ENCODE assay signal across 22 mouse cellular contexts in genomic region chr1:64496803-64497202, GRCm38 (mm10). TPM values are rescaled to one million over a fixed set of nuclear protein-coding genes. Genes with fewer than 3 reads are reported as not detected.
A peak's percentile ranks its signal among the peaks of the same experiment; 100 is the strongest.
DNase-seq lines count a peak whose midpoint lies in the region; ATAC-seq and TF ChIP-seq lines count a peak whose summit lies in the region.
"Had no signal": no experiment of that assay in that cellular context is flagged by ENCODE, and none has a peak within 500 bp of the region (broad histone marks: within the 10 kb centered on the region; RNA-seq: fewer than 3 reads in every experiment).

No protein-coding gene starts in this region.

- no peak for ATAC-seq in liver, postnatal 0 days
- 0 out of 2 replicates have a peak, but pooled peaks have one; percentile 31 for ATAC-seq in liver, embryonic 11.5 days (replicated peaks; ENCODE audit: low FRiP score)
- ATAC-seq in liver, embryonic 12.5 days, result peak; percentile 79
- peak; percentile 51; the same call in 1 of the 2 replicates for ATAC-seq in liver, embryonic 13.5 days (ENCODE audit: low read depth)
- no peak for ATAC-seq in hindbrain, postnatal 0 days
- ATAC-seq: activated CD4-positive, CD25-positive, alpha-beta regulatory T cell, adult 4 months; CD4-positive, CD25-positive, alpha-beta regulatory T cell, adult 4 months; Patski had no signal

- peak; percentile 18 for DNase-seq in liver
- DNase-seq in liver, postnatal 0 days, result no peak
- no peak for DNase-seq in liver, embryonic 11.5 days (ENCODE audit: low spot score)
- no peak for DNase-seq in liver, embryonic 13.5 days
- no peak for DNase-seq in hindbrain, postnatal 0 days (ENCODE audit: low spot score)
- DNase-seq in cerebellum, adult 8-10 months, result no peak
- no peak for DNase-seq in cerebellum, adult 11-12 months
- DNase-seq: adrenal gland, adult 2 months; adrenal gland, adult 8-10 months; adrenal gland, postnatal 10 days; adrenal gland, postnatal 14 days; adrenal gland, postnatal 25 days; adrenal gland, postnatal 36 days; B cell, adult 2 months; cerebellum, adult 11 months; cerebellum, adult 18-20 months had no signal

- no peak overlapping the region for H3K27ac ChIP-seq in liver, postnatal 0 days (ENCODE audit: low read depth)
- H3K27ac ChIP-seq in liver, embryonic 11.5 days (ENCODE audit: low read depth, low read length), result no peak overlapping the region
- 0 out of 2 replicates have a peak overlapping the region, but pooled peaks have one; percentile 38 for H3K27ac ChIP-seq in liver, embryonic 12.5 days
- no peak overlapping the region for H3K27ac ChIP-seq in liver, embryonic 13.5 days
- no peak overlapping the region for H3K27ac ChIP-seq in hindbrain, postnatal 0 days

- H3K9me3 ChIP-seq in liver, postnatal 0 days (ENCODE audit: low read length), result no peaks in the 10 kb centered on the region
- H3K9me3 ChIP-seq in liver, embryonic 11.5 days (ENCODE audit: control insufficient read depth, low read length), result no peaks in the 10 kb centered on the region
- no peaks in the 10 kb centered on the region for H3K9me3 ChIP-seq in liver, embryonic 12.5 days (replicated peaks)
- no peaks in the 10 kb centered on the region; the same call in 1 of the 2 replicates for H3K9me3 ChIP-seq in liver, embryonic 13.5 days (replicated peaks)
- H3K9me3 ChIP-seq in hindbrain, postnatal 0 days (ENCODE audit: low read length), result no peaks in the 10 kb centered on the region

- no peaks in the 10 kb centered on the region for H3K36me3 ChIP-seq in liver, postnatal 0 days (replicated peaks; ENCODE audit: insufficient read depth, low read length)
- H3K36me3 ChIP-seq in liver, embryonic 11.5 days (ENCODE audit: control insufficient read depth, insufficient read depth, low read length), result no peaks in the 10 kb centered on the region
- no peaks in the 10 kb centered on the region for H3K36me3 ChIP-seq in liver, embryonic 12.5 days
- no peaks in the 10 kb centered on the region for H3K36me3 ChIP-seq in liver, embryonic 13.5 days
- no peaks in the 10 kb centered on the region for H3K36me3 ChIP-seq in hindbrain, postnatal 0 days (ENCODE audit: insufficient read depth, low read length)
- H3K36me3 ChIP-seq: G1E had no signal

- no peak overlapping the region for H3K4me3 ChIP-seq in liver, postnatal 0 days (ENCODE audit: low read depth, low read length)
- H3K4me3 ChIP-seq in liver, embryonic 11.5 days (ENCODE audit: low read depth, low read length), result no peak overlapping the region
- no peak overlapping the region for H3K4me3 ChIP-seq in liver, embryonic 12.5 days
- H3K4me3 ChIP-seq in liver, embryonic 13.5 days (replicated peaks), result no peak overlapping the region
- no peak overlapping the region for H3K4me3 ChIP-seq in hindbrain, postnatal 0 days (ENCODE audit: low read length)

- H3K4me2 ChIP-seq in liver, postnatal 0 days (ENCODE audit: low read depth, low read length), result no peak overlapping the region
- H3K4me2 ChIP-seq in liver, embryonic 11.5 days, result no peak overlapping the region
- no peak overlapping the region for H3K4me2 ChIP-seq in liver, embryonic 12.5 days
- no peak overlapping the region for H3K4me2 ChIP-seq in liver, embryonic 13.5 days
- no peak overlapping the region for H3K4me2 ChIP-seq in hindbrain, postnatal 0 days (ENCODE audit: low read depth, low read length)

- H3K4me1 ChIP-seq in liver, postnatal 0 days (ENCODE audit: insufficient read depth), result no peaks in the 10 kb centered on the region
- H3K4me1 ChIP-seq in liver, embryonic 11.5 days (replicated peaks; ENCODE audit: control insufficient read depth, insufficient read depth, low read length), result no peaks in the 10 kb centered on the region
- peaks cover 10% of the 10 kb centered on the region for H3K4me1 ChIP-seq in liver, embryonic 12.5 days
- H3K4me1 ChIP-seq in liver, embryonic 13.5 days (replicated peaks), result peaks cover 11% of the 10 kb centered on the region
- no peaks in the 10 kb centered on the region for H3K4me1 ChIP-seq in hindbrain, postnatal 0 days (ENCODE audit: insufficient read depth, low read length)

- TF ChIP-seq EP300 in liver, postnatal 0 days (IDR thresholded peaks at IDR 0.05; ENCODE audit: low read depth), result no peak

- no peak overlapping the region for H3K9ac ChIP-seq in liver, postnatal 0 days (replicated peaks)
- no peak overlapping the region for H3K9ac ChIP-seq in liver, embryonic 11.5 days (ENCODE audit: low read depth, low read length)
- H3K9ac ChIP-seq in liver, embryonic 12.5 days, result no peak overlapping the region
- no peak overlapping the region for H3K9ac ChIP-seq in liver, embryonic 13.5 days
- no peak overlapping the region for H3K9ac ChIP-seq in hindbrain, postnatal 0 days (replicated peaks; ENCODE audit: low read length)

- TF ChIP-seq CTCF in liver, postnatal 0 days (IDR thresholded peaks at IDR 0.05; ENCODE audit: low read depth), result no peak
- TF ChIP-seq CTCF in hindbrain, postnatal 0 days (IDR thresholded peaks at IDR 0.05; ENCODE audit: low read depth), result no peak

- no peaks in the 10 kb centered on the region for H3K27me3 ChIP-seq in liver, postnatal 0 days (ENCODE audit: insufficient read depth, low read length)
- no peaks in the 10 kb centered on the region for H3K27me3 ChIP-seq in liver, embryonic 11.5 days (replicated peaks; ENCODE audit: control insufficient read depth, insufficient read depth, low read length)
- no peaks in the 10 kb centered on the region for H3K27me3 ChIP-seq in liver, embryonic 12.5 days (replicated peaks)
- H3K27me3 ChIP-seq in liver, embryonic 13.5 days, result no peaks in the 10 kb centered on the region
- no peaks in the 10 kb centered on the region for H3K27me3 ChIP-seq in hindbrain, postnatal 0 days (ENCODE audit: insufficient read depth, low read length)
- H3K27me3 ChIP-seq: CH12.LX had no signal

RNA-seq across cellular contexts. Expression of gene Creb1, which starts 35.6 kb away (rescaled TPM):
- 5.2 and 5.9 TPM in 2 replicates for polyA plus RNA-seq in liver, postnatal 0 days (2015; fragmentation: Nextera tagmentation; extraction: Ambion mirVana)
- polyA plus RNA-seq in liver, embryonic 11.5 days (2014; fragmentation: Nextera tagmentation; extraction: Ambion mirVana), result 31.4 and 32.4 TPM in 2 replicates
- 19.4 and 20.9 TPM in 2 replicates for polyA plus RNA-seq in liver, embryonic 12.5 days (2016; fragmentation: Nextera tagmentation; extraction: Ambion mirVana)
- 11.4 and 15.2 TPM in 2 replicates for polyA plus RNA-seq in liver, embryonic 13.5 days (2015; fragmentation: Nextera tagmentation; extraction: Ambion mirVana)
- total RNA-seq in hindbrain, postnatal 0 days (2014; rRNA removed), result 45.6 and 50.3 TPM in 2 replicates
- 12.1 and 12.4 TPM in 2 replicates for polyA plus RNA-seq in hindbrain, postnatal 0 days (2015; fragmentation: Nextera tagmentation; extraction: Ambion mirVana)

Comparison
In these comparisons a context has a peak if more than half of its experiments do, and no peak if none do; other contexts are left out.
1. ATAC-seq: peak in liver, embryonic 11.5 days (single experiment), liver, embryonic 12.5 days (single experiment) and liver, embryonic 13.5 days (single experiment); none in liver, postnatal 0 days (single experiment) and hindbrain, postnatal 0 days (single experiment).